Mouse (Mus musculus) testis, adult 2 months (tissue): ENCODE data around the gene Cpm.

ENCODE experiments used
- CTCF ChIP-seq: fragments of 200-500 bp; IDR thresholded peaks from 2 replicates; pipeline ENCODE4 v1.5.1; 2012; ENCODE audit warnings: low read depth, mild to moderate bottlenecking, inconsistent platforms, low read length, moderate library complexity; ENCODE audit not compliant: control insufficient read depth, insufficient read depth, insufficient replicate concordance
- POLR2A ChIP-seq: fragments of 200-500 bp; IDR thresholded peaks from 2 replicates; pipeline ENCODE4 v1.6.1; 2012; ENCODE audit warnings: low read depth, mild to moderate bottlenecking, inconsistent platforms, low read length, moderate library complexity; ENCODE audit not compliant: control insufficient read depth

DNA sequence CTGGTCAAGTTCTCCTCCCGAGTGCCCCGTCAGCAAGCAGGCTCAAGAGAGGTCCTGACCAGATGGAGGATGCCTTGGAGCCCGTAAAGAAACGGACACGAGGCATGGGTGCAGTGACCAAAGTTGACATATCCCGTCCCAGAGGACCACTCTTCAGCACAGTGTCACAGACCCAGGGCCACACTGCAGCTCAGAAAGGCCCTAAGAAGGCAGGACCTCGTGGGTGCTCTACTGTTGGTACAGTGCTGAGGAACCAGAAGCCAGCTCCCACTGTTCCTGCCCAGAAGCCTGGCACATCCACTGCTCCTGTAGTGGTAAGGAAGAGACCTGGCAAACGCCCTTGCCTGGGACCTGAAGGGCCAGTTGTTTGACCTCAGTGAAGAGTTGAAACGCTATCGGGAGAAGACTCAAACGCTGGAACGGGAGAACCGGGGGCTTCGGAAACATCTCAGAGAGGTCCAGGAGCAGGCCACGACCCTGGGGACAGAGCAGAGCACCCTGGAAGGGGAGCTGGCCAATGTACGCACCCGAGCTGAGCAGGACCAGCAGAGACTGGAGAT is 34.9 kb upstream of the Cpm start:
- TF ChIP-seq CTCF = no peak
- TF ChIP-seq POLR2A = no peak
